Mouse (Mus musculus) retina, adult 2 months (tissue): ENCODE measurements at regions not wholly inside any gene's neighbourhood (a gene's known extent, or its start where the extent isn't known, plus 50 kb on each side); places are given as distances from the start of the nearest gene placed in this dataset.

ENCODE experiments used
- DNase-seq: peaks from one replicate; pipeline ENCODE4 v3.0.0-alpha.2; 2012; ENCODE audit warnings: low read depth, low spot score

DNA sequence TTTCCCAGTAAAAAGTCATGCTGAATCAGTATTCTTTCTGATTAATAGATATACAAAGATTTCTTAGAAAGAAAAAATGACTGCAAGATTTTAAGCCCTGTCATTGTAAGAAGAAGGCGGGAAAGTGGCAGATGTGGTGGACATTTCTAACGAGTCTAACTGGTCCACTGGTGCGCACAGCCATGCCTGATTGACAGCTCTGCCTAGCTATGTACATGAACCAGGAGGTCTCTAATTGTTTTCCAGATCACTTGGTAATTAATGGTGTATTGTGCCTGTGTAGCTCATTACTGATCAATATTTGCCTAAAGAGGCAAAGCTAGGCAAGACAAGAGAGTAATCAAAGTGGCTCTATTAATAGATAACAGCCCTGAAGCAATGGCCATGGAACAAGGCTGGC is 227.5 kb upstream of the Ndst3 start:
- no peak for DNase-seq

DNA sequence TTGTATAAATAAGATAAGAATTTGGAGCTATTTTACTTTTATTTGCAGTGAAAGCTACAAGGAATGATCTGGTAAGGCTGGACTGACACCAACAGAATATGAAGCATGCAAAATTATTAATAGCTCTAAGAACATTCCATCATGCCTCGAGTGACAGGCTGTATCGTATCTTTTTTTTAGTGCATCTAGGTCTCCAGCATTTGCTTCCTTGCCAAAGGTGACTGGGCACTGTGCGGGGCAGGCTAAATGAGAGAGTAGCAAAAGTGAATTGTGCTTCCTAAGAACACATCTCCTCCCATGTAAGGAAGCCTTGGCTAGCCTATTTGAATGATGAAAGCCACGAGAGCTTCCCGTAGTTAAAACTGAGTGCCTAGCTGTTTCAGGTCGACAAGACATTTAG is 261.5 kb upstream of the Ndst3 start:
- DNase-seq: no peak

DNA sequence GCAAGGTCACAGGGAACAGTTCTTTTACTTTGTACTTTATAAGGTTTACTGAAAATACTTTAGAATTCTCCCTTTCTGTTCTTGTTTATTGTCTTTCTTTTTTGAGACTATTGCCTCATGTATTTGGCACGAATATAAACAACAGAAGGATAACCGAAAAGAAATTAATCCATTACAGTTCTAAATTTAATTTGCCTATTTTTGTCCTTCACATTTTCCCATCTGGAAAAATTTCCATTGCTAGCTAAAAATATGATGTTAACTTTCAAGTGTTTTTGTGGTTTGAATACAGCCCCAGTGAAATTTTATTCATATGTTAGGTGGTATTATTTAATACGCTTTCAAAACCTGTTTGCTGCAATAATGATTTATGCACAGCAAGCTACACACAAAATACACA is 276.7 kb upstream of the Ndst3 start:
- DNase-seq: no peak

DNA sequence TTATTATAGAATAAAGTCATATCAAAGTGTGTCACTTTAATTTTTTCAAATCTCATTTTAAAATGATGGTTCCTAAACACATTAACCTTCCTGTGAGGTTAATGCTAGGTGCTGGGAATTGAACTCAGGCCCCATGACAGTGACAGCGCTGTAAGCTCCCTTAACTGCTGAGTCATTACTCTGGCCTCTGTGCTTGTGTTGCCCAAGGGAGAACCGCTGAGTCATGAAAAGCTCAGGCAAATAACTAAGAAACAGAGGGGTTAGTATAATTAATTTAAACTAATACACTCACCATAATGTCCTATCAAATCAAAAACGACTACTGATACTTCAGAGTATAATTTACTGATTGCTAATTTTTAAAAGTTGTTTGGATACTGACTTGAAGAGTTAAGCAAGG is 281.7 kb upstream of the Ndst3 start:
- no peak for DNase-seq

DNA sequence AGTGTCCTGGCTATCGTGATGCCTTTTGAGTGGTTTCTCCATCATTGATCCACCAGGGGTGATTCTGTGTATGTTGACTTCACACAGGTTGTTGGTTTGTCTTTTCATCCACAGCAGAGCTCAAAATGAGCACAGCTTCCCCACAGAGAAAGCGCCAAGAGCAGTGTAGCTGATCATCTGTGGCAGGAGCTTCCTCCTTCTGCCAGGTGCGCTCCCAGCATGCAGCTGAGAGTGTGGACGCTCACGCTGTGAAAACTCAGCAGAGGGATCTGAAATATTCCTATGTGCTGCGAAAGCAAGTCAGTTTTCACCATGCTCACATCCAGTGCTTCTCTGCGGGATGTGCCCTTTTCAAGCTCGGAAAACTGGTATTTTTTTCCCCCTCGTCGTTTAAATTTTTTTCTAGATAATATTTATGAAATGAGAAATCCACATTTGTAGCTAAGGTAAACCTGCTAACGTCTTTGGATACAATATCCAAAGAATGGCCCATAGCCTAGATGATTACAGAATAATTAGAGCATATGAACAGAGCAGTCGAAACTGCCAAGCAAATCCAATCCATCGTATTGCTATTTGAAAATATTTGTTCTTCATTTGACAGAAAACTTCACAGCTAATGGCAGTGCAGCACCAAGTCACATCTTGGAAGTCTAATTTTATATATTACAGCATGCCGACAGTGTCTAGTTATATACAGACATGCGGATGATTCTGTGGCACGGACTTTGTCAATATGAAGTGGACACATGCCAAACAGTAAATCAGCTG is 283.3 kb upstream of the Ndst3 start:
- DNase-seq: no peak

DNA sequence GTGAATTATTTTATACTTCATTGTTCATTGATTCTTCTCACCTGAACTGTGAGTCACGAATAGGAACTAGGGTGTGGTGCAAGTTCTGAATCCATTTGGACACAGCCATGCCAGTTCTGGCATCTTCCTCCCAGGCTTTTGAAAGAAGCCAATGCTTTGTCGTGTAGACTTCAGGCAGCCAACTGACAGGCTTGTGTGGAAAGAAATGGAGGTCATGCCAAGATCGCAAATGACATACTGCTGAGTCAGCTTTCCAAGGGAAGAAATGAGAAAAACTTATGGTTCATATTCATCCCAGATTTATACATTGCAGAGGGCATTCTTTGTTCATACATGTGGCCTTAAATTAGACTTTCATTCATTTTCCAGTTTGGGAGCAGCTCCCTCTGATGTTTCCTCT is 285.8 kb upstream of the Ndst3 start:
- no peak for DNase-seq

DNA sequence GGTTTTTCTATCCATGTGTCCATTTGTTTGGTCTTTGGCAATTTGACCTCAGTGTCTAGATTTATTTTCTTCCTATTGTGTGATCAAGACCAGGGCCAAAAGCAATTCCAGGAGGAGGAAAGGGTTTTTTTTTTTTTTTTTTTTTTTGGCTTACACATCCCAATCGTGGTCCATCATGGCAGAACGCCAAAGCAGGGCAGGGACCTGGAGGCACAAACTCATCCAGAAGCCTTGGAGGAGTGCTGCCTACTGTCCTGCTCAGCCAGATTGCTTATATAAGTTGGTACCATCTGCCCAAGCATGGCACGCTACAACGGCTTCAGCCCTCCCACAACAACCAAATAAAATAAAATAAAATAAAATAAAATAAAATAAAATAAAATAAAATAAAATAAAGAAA is 286.5 kb upstream of the Ndst3 start:
- no peak for DNase-seq

DNA sequence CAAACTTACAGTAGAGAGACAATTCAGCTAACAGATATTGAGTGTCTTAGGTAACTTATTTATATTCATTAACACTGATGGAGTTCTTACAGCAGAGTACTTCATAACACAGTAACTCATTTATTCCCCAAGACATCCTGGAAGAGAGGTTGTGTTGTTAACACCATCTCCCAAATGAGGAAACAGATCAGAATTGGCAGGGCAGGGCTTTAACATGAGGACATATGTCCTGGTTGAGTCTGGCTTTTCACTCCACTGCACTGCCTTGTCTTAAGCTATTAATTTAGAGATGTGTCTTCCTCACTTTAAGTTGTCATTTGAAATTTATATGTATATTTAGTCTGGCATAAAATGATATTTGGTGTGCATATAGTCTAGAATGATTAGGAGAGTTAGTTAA is 292.4 kb upstream of the Ndst3 start:
- DNase-seq: no peak

DNA sequence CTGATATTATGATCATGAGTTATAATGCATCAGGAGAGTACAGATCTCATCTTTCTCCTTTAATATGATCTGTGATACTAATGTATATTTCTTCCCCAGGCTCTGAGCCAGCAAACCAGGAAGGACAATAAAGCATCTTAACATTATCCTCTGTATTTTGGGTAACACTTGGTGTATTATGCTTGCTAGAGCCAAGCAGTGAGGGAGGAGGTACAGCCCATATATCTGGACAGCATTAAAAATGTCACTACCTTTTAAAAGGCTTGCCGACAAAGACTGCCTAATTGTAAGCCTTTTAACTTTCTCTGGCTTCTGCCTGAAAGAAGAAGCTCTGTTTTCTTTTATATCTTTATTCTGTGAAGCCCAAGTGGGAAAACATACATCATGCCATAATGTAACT is 292.9 kb upstream of the Ndst3 start:
- DNase-seq: no peak

DNA sequence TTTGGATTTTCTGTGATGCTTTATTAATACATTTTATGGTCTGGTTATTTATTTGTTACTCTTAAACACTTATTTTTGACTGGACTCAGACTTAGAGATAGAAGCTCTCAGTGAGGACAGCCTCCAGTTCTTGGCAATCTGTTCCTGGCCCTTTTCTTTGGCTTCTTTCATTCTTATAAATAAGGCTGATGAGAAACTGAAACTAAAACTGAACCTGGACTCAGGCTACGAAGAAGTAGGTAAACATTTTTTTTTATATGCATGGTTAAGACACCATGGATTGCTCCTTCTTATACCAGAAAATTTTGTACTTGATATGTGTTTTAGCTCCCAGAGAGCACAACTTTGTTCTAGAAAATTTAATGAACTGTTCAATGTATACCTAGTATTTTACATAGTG is 293.4 kb upstream of the Ndst3 start:
- no peak for DNase-seq

DNA sequence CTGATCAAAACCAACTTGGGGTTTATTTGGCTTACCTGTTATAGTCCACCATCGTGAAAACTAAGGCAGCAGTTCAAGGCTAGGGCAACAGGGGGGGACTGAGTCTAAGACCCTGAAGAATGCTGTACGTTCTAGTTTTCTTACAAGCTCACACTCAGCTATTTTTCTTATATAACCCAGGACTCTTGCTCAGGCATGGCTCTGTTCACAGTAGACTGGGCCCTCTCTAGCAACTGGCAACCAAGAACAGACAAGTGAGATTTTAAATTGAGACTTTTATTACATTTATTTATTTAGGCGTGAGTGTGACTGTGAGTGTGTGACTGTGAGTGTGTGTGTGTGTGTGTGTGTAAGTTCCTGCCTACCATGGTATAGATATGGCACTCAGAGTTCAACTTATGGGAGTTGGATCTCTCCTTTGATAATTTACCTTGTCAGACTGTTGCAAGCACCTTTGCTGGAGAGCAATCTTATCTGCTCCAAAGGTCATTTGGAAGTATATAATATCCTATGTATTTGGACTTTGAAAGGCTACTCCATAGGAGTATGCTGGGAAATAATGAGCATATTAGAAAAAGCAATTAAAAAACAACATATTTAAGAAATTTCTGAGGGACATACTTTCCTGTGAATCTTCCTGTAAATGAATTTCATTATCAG is 309.4 kb upstream of the Ndst3 start:
- no peak for DNase-seq

DNA sequence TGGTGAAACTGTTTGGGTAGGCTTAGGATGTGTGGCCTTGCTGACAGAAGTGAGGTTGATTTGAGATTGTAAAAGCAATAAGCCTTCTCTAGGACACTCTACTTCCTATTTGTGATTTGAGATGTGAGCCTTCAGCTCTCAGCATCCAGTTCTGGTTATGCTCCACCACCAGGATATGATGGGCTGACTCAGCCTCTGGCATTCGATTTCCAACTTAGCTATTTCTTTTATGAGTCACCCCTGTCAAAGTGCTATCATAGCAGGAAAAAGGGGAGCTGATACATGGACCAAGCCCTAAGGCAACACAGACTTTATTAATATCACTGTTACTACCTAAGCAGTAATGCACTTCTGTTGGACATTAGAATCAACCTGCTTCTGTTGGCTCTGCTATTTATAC is 310.2 kb upstream of the Ndst3 start:
- DNase-seq: no peak

DNA sequence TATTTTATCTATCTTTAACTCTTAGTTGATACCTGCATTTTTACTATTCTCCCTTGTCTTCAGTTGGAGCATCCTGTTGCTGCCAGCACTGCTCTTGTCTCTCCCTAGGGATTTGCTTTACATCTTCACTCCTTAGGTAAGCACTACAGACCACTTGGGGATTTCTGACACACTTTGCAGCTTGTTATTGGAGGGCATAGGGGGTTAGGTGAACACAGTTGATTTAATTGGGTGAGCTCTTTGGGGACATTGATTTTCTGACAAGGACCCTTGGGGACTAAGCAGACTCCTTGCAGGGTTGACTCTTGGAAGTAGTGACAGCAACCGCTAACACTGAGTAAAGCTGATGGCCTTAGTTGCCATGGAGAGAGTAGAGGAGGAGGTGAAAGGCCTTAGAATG is 309.0 kb upstream of the Tram1l1 start:
- no peak for DNase-seq

DNA sequence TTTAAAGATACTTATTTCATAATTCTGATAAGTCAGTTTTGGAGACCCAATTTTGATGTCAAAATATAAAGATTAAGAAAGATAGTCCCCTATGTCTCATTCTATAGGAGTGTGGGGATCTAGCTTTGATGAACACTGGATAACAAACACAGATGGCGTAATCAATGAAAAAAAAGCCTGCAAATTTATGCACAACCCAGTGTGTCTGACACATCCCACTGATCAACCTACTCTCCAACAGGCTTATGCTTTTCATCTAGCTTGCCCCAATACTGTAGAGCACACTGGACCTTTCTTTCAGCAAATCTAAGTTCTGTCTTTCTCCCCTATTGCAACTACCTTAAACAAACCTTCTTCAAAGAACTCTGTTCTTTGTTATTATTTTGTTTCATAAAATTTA is 302.0 kb upstream of the Tram1l1 start:
- DNase-seq: no peak

DNA sequence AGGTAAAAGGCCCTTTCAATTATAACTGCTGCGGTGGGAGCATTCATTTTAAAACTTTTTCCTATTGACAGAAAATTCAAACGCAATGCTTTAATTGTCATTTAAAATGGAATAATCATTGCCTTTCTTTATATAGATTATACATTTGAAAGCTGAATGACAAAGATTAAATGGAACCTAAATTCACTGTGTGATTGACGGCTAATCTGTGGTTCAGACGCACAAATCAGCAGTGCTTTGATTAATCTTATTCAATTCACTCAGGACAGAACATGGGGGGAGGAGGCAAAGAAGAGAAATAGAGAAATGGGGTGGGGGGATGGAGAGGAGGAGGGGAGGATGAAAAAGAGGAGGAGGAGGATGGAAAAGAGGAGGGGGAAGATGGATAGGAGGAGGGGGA is 294.5 kb upstream of the Tram1l1 start:
- DNase-seq: no peak

DNA sequence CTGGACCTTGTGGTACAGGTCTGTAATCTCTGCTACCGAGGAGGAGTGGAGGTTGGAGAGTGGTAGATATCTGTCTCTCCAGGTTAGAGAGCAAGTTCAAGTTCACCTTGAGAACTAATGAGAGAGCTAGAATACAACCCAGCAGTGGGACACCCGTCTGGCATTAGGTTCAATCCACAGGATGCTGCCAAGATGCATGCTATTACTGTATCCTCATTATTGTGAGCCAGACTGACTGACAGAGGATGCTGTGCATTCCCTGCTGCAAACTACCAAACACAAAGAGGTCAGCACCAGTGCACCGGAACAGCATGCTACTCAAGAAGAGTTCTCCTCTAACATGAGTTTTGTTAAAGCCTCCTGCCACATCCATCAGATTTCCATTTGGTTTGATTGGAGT is 253.6 kb upstream of the Tram1l1 start:
- no peak for DNase-seq

DNA sequence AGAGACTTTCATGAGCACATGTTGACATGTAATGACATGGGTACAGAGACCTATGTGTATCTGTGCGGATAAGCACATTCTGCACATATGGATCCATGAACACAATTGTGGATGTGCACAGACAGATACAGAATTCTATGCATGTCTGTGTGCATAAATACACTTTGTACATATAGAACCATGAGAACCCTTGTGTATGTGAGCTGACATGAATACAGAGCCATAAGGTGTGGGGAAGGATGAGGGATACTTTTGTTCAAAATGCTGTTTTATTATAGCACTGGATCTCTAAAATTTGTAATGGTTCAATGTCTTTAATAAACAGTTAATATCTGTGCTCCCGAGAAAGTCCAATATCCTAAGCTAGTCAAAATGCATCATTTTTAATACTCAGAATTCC is 253.1 kb upstream of the Tram1l1 start:
- DNase-seq: no peak

DNA sequence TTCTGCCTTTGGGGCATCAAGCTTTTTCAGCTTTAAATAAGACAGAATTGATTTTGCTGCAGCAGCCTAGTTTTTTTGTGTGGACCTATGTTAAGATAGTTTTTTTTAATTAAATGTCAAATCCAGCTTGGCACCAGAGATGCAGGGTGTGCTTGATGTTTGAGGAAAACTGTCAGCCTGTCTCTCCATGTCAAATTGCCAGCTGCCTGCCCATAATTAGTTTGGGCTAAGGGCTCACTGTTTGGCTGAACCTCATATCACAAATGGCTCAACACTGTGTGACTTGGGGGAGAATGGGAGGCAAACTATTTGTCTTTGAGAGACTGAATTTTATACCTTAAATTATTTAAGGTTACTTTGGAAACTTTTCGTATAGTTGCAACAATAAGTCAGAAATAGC is 252.7 kb upstream of the Tram1l1 start:
- no peak for DNase-seq

DNA sequence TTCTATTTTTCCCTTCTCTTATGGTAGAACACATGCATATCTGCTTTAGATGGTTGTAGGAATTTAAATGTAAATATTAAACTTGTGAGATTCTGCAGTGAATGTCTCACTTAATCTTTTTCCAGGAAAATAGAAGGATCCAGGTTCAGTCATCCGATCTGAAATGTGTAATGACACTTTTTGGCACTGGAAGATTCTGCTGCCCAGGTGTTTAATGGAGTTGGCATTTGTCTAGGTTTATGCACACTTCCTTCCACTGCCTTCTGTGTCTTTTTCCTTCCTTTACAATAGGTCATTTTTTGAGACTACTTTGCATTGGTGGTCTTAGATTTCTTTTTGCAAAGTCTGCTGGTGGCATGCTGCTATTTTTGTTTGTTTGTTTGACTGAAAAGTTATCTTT is 251.5 kb upstream of the Tram1l1 start:
- DNase-seq: no peak

DNA sequence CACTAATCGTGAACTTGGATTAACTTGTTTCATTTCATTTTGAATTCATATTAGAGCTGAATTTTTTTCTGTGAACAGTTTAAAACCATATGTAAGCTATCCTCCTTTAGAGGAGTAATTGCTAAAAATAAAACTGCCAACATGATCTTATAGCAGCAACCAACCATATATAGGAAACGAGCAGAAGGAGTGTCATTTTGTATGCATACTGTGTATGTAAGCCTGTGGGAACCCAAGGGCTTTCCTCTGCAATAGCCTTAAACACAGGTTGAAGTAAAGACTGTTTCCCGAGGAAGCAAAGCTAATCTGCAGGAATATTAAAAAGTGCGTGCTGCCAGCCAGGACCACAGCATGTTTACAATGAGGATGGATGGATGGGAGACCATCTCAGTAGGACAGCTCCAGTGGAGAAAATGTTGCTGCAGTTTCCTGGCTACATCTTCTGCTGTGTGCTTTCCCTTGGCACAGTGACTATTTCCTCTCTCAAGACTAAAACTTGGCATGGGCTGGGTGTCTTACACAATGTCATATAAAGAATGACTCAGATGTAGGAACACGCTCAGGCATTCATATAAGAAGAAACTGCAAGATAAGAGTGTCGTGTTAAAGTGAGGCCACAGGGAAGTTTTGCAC is 244.6 kb upstream of the Tram1l1 start:
- DNase-seq: no peak

DNA sequence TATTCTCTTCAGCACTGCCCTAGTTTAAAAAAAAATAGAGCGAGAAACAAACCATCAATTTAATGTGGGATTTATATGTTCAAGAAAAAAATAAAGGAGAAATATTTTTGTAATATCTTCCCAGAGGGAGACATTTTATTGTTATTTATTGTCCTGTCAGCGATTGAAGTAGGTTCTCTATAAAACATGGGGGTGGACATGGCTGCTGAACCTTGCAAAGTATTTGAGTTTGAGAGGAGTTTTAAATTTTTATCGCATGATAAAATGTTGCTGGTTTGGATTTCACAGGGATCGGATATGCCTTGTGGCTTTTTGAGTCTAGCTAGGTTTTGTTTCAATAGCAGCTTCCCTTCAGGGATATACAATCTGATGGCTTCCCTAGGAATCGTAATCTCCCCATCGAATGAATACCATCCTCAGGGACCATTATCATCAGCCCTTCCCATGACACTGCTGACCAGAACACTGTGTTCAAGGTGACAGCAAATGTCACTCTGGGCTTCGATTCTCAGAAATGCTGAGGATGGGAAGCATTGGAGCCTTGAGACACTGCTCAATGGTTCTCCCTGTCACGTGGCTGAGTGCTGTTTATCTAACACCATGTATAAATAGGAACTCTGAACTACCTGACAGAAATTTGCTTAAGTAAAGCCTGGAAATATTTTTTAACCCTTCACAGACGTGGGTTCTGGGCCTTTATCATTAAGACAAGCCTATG is 228.1 kb upstream of the Tram1l1 start:
- DNase-seq: no peak

DNA sequence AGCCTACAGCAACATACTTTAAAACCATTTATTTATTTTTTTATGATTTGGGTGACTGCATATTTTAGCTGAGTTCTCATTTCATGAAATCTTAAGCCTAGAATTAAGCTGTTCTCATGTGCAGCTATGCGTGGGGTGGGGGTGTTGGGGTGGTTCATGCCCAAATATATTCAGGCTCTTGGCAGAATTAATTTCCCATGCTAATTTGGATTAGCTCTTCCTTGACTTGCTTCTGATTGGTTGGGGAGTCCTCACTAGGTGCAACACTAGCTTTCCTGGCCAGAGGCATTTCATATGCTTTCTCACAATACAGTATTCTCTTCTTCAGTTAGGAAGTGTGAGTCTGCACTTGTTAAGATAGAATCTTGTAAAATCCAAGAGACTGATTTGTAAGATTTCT is 206.7 kb upstream of the Tram1l1 start:
- no peak for DNase-seq

DNA sequence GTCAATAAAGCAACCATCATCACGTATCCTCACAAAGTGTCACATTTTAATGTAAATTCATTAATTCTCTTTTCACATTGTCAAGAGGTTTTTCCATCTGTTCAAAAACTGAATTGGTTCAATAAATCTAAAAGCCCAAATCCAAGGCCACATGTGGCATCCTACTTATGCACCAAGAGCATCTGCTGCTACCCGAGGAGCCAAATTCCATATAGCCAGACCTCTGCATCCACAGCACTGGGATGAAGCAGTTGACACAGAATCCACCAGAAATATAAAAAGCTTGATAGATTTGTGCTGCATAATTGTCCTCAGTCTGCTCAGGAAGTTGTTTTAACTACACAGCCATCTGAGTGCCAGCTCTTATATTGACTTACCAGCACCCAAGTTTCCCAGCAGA is 164.4 kb upstream of the Tram1l1 start:
- no peak for DNase-seq
